Mouse (Mus musculus) embryonic facial prominence, embryonic 14.5 days (tissue): ENCODE data around the gene Impdh2. TPM values are rescaled to one million over a fixed set of nuclear protein-coding genes. Genes with fewer than 3 reads are reported as not detected.

Source experiments
- ATAC-seq: fragments of 200-750 bp; cut with Nextera tagmentation; 2 replicates; pipeline ENCODE4 v1.8.0; 2017; ENCODE audit warnings: low read depth, moderate number of reproducible peaks, moderate TSS enrichment
- DNase-seq: peaks from one replicate; pipeline ENCODE4 v3.0.0-alpha.2; 2015; ENCODE audit warnings: low spot score
- H3K27ac ChIP-seq: fragments of 300-500 bp; sonication (generic); replicated peaks from 2 replicates; pipeline ENCODE4 v1.5.1; 2014; ENCODE audit warnings: low read depth, mild to moderate bottlenecking, low read length, moderate library complexity
- H3K27me3 ChIP-seq: fragments of 300-500 bp; sonication (generic); replicated peaks from 2 replicates; pipeline ENCODE4 v1.6.1; 2014; ENCODE audit warnings: low read length; ENCODE audit not compliant: control insufficient read depth, insufficient read depth
- H3K36me3 ChIP-seq: fragments of 300-500 bp; sonication (generic); 2 replicates; pipeline ENCODE4 v1.6.1; 2014; ENCODE audit warnings: low read length, mixed read lengths; ENCODE audit not compliant: control insufficient read depth, insufficient read depth
- H3K4me1 ChIP-seq: fragments of 300-500 bp; sonication (generic); 2 replicates; pipeline ENCODE4 v1.6.1; 2014; ENCODE audit warnings: antibody characterized with exemption, low read length; ENCODE audit not compliant: control insufficient read depth, insufficient read depth
- H3K4me2 ChIP-seq: fragments of 300-500 bp; sonication (generic); 2 replicates; pipeline ENCODE4 v1.6.1; 2014; ENCODE audit warnings: low read depth, mild to moderate bottlenecking, low read length, moderate library complexity, mixed read lengths
- H3K4me3 ChIP-seq: fragments of 300-500 bp; sonication (generic); 2 replicates; pipeline ENCODE4 v1.5.1; 2014; ENCODE audit warnings: low read depth, mild to moderate bottlenecking, low read length
- H3K9ac ChIP-seq: fragments of 300-500 bp; sonication (generic); 2 replicates; pipeline ENCODE4 v1.6.1; 2014; ENCODE audit warnings: low read depth, mild to moderate bottlenecking, low read length, moderate library complexity, mixed read lengths
- H3K9me3 ChIP-seq: fragments of 300-500 bp; sonication (generic); 2 replicates; pipeline ENCODE4 v1.6.1; 2016; ENCODE audit warnings: low read length; ENCODE audit not compliant: control insufficient read depth
- WGBS: fragments of 180-500 bp; shearing (Covaris S2); extraction: QIAGEN DNeasy Blood & Tissue Kit; methylation state at CpG from one replicate; pipeline ENCODE4 v1.1.7; 2014; 5-methylcytosine and 5-hydroxymethylcytosine counted together
- polyA plus RNA-seq: library from polyadenylated mRNA; unstranded; fragments of >200 nt; fragmentation: Nextera tagmentation; extraction: Ambion mirVana; gene quantifications from 2 replicates; pipeline ENCODE4 v1.2.1, GENCODE M21; 2014

Gene Impdh2
- polyA plus RNA-seq, 1 experiment from 2014 or later = 173 TPM

GRCm38 (mm10) chr9:108587571-108588180 is 27.6 kb downstream of the Impdh2 start:
- H3K4me3 ChIP-seq = 0 out of 2 replicates have a peak overlapping the region, but pooled peaks have one; percentile 8
- H3K4me1 ChIP-seq = peaks cover 11% of the 10 kb centered on the region
- 5% methylated on average over 14 of the region's 14 CpGs for WGBS
- H3K27ac ChIP-seq = peak overlapping the region; percentile 84
- H3K9me3 ChIP-seq = no peaks in the 10 kb centered on the region
- no peaks in the 10 kb centered on the region; the same call in 1 of the 2 replicates for H3K36me3 ChIP-seq
- H3K9ac ChIP-seq = peak overlapping the region; percentile 47; the same call in 1 of the 2 replicates
- DNase-seq (peak; percentile 95), ATAC-seq (peak; percentile 96)
- no peaks in the 10 kb centered on the region for H3K27me3 ChIP-seq
- peak overlapping the region; percentile 49 for H3K4me2 ChIP-seq

DNA sequence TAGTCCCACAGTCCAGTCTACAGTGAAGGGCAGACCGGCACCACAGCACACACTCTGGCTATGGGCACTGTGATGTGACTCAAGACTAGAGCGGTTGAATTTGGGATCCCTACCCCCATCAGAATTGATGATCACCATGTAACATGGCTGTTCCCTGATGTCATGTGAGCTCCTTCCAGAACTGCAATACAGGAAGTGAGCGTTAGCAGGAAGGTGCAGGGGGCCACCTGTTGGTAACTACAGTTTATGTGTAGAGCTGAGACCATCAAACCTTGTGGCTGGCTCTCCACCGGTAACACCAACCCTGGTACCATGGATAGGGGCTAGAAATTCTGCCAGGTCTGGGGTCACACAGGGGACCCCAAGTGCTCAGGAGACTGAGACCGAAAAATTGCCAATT is 29.1 kb downstream of the Impdh2 start:
- 68% methylated on average over 5 of the region's 5 CpGs for WGBS
- Histone ChIP-seq H3K4me2 (no peak overlapping the region), H3K36me3 (no peaks in the 10 kb centered on the region), H3K9ac (no peak overlapping the region), H3K9me3 (no peaks in the 10 kb centered on the region), H3K27ac (no peak overlapping the region), H3K27me3 (no peaks in the 10 kb centered on the region), H3K4me1 (peaks cover 11% of the 10 kb centered on the region), H3K4me3 (no peak overlapping the region)
- no peak for ATAC-seq
- peak; percentile 23 for DNase-seq

- no peak for DNase-seq
- no peak for ATAC-seq
Observed at GRCm38 (mm10) chr9:108591462-108591861, 31.4 kb downstream of the Impdh2 start.

GRCm38 (mm10) chr9:108594354-108594753 is 34.3 kb downstream of the Impdh2 start:
- H3K27ac ChIP-seq = no peak overlapping the region

More at GRCm38 (mm10) chr9:108591462-108591861, 31.4 kb downstream of the Impdh2 start:
- no peak overlapping the region for H3K4me2 ChIP-seq
- no peak overlapping the region for H3K27ac ChIP-seq
- 91% methylated on average over 4 of the region's 4 CpGs for WGBS
- H3K4me1 ChIP-seq = peaks cover 11% of the 10 kb centered on the region
- no peaks in the 10 kb centered on the region for H3K36me3 ChIP-seq
- no peak overlapping the region for H3K4me3 ChIP-seq
- no peaks in the 10 kb centered on the region for H3K27me3 ChIP-seq
- no peaks in the 10 kb centered on the region for H3K9me3 ChIP-seq
- no peak overlapping the region for H3K9ac ChIP-seq

DNA sequence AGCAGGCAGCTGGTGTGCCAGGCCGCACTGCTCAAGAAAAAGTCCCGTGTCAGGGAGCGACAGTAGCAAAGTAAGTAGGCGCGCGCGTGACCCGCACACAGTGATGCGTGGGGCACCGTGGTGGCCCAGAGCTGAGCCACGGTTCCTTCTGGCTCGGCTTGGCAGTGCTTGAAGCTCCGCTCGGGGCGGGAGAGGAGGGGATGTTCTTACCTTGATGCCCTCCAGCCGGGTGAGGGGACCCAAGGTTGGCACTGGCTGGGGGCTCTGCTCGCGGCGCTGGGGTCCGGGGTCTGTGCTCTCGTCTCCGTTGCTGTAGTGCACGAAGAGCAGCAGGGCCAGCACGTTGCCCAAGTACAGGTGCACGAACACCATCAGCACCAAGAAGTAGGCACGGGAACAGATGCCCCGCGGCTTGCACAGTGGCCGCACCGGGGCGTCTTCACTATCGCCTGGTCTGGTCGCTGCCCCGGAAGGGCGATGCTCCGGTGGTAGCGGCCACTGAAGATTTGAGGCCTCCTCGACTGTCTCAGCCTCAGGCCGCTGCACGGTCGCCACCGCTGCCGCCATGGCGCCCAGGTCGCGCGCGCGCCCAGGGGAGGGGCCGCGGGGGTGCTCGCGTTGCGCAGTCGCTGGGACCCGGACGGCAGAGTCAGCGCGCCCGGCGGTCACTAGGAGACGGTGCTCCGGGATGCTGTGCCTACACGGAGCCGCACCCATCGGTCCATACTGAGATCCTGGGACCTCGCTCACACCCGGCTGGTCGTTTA is 37.1 kb downstream of the Impdh2 start, which contains the start of gene P4htm:
Gene P4htm, minus strand, starts transcription at position 670 of the 767 bp plus-strand sequence.
- peak; percentile 69 for DNase-seq
- H3K9ac ChIP-seq = peak within 1 kb of the TSS; percentile 80

More at GRCm38 (mm10) chr9:108594354-108594753, 34.3 kb downstream of the Impdh2 start:
- no peaks in the 10 kb centered on the region for H3K9me3 ChIP-seq
- no peaks in the 10 kb centered on the region for H3K4me1 ChIP-seq
- no peaks in the 10 kb centered on the region for H3K36me3 ChIP-seq
- no peak overlapping the region for H3K4me2 ChIP-seq
- H3K9ac ChIP-seq = no peak overlapping the region
- no peaks in the 10 kb centered on the region for H3K27me3 ChIP-seq
- 75% methylated on average over 3 of the region's 3 CpGs for WGBS
- no peak overlapping the region for H3K4me3 ChIP-seq
- ATAC-seq = no peak
- DNase-seq = no peak

GRCm38 (mm10) chr9:108599021-108599566 is 39.0 kb downstream of the Impdh2 start:
- Histone ChIP-seq H3K4me1 (no peaks in the 10 kb centered on the region), H3K4me3 (no peak overlapping the region), H3K9me3 (no peaks in the 10 kb centered on the region), H3K9ac (no peak overlapping the region), H3K36me3 (peaks cover 13% of the 10 kb centered on the region), H3K27me3 (no peaks in the 10 kb centered on the region), H3K27ac (no peak overlapping the region), H3K4me2 (no peak overlapping the region)
- ATAC-seq (no peak), DNase-seq (peak; percentile 55)
- WGBS = 81% methylated on average over 4 of the region's 4 CpGs

More for the DNA sequence above, 37.1 kb downstream of the Impdh2 start, which contains the start of gene P4htm:
- 3% methylated on average over 43 of the region's 69 CpGs for WGBS
- no peak within 1 kb of the TSS for H3K27ac ChIP-seq
- H3K4me3 ChIP-seq = peak within 1 kb of the TSS; percentile 74
- H3K27me3 ChIP-seq = no peaks in the 10 kb centered on the region
- peak within 1 kb of the TSS; percentile 95 for H3K4me2 ChIP-seq
- no peaks in the 10 kb centered on the region for H3K4me1 ChIP-seq
- ATAC-seq = peak; percentile 74
- no peaks in the 10 kb centered on the region for H3K9me3 ChIP-seq
- H3K36me3 ChIP-seq = no peaks in the 10 kb centered on the region

- ATAC-seq (no peak), DNase-seq (no peak)
- no peak overlapping the region for H3K4me3 ChIP-seq
- no peak overlapping the region for H3K9ac ChIP-seq
- H3K27me3 ChIP-seq = no peaks in the 10 kb centered on the region
- 46% methylated on average over 2 of the region's 2 CpGs for WGBS
- no peak overlapping the region for H3K27ac ChIP-seq
- H3K4me2 ChIP-seq = no peak overlapping the region
- H3K9me3 ChIP-seq = no peaks in the 10 kb centered on the region
- no peaks in the 10 kb centered on the region for H3K4me1 ChIP-seq
- peaks cover 21% of the 10 kb centered on the region for H3K36me3 ChIP-seq
Observed at GRCm38 (mm10) chr9:108600011-108600410, 39.9 kb downstream of the Impdh2 start.

GRCm38 (mm10) chr9:108601986-108602385 is 41.9 kb downstream of the Impdh2 start:
- WGBS = 84% methylated on average over 4 of the region's 4 CpGs
- no peak overlapping the region for H3K4me2 ChIP-seq
- H3K36me3 ChIP-seq = peaks cover 38% of the 10 kb centered on the region
- ATAC-seq = no peak
- H3K27ac ChIP-seq = no peak overlapping the region
- no peak overlapping the region for H3K9ac ChIP-seq
- no peaks in the 10 kb centered on the region for H3K27me3 ChIP-seq
- DNase-seq = no peak
- no peak overlapping the region for H3K4me3 ChIP-seq
- H3K9me3 ChIP-seq = no peaks in the 10 kb centered on the region
- no peaks in the 10 kb centered on the region for H3K4me1 ChIP-seq
